Mouse (Mus musculus) kidney, adult 2 months (tissue): ENCODE data around the gene Epha1.

Experiments used
- CTCF ChIP-seq: fragments of 200-500 bp; conservative IDR thresholded peaks from 2 replicates; pipeline ENCODE4 v1.5.1; 2011; ENCODE audit warnings: low read depth, mild to moderate bottlenecking, control low read depth, low read length, moderate library complexity, mixed read lengths; ENCODE audit not compliant: insufficient read depth, insufficient read length
- POLR2A ChIP-seq: fragments of 200-500 bp; IDR thresholded peaks from one replicate; pipeline ENCODE4 v1.6.1; 2011; ENCODE audit warnings: low read depth, low read length, control low read depth

DNA sequence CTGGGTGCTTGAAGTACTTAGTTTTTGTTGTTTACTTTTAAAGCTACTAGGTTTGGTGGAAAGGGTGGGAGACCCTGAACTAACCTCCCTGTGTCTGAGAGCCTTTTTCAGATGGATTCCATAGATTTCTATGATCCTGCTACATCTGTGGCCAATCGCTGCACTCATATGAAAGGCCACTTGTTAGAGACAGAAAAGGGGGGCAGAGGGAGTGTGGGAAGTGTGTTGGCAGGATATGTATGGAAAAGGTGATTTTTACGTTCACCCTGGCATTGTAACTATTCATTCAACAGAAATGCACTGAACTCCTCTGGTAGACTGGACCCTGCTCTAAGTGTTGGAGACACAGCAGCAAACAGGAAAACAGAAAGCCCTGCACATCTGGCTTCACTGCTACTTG, 8.2 kb upstream of the Epha1 start:
- TF ChIP-seq POLR2A (no peak), CTCF (no peak)
